Mouse (Mus musculus) stomach, embryonic 14.5 days (tissue): Measurements from ENCODE around the gene Sez6l2. TPM values are rescaled to one million over a fixed set of nuclear protein-coding genes. Genes with fewer than 3 reads are reported as not detected.

Source experiments
- ATAC-seq: fragments of 200-750 bp; cut with Nextera tagmentation; 2 replicates; pipeline ENCODE4 v1.8.0; 2017; ENCODE audit warnings: low read depth, moderate TSS enrichment; ENCODE audit not compliant: insufficient number of reproducible peaks, insufficient read depth, low FRiP score
- H3K27ac ChIP-seq: fragments of 300-500 bp; sonication (generic); 2 replicates; pipeline ENCODE4 v1.5.1; 2014; ENCODE audit warnings: mild to moderate bottlenecking, low read length, moderate library complexity, mixed read lengths
- H3K27me3 ChIP-seq: fragments of 300-500 bp; sonication (generic); 2 replicates; pipeline ENCODE4 v1.6.1; 2014; ENCODE audit warnings: low read length, control low read depth, mixed read lengths; ENCODE audit not compliant: control insufficient read depth, insufficient read depth
- H3K36me3 ChIP-seq: fragments of 300-500 bp; sonication (generic); 2 replicates; pipeline ENCODE4 v1.6.1; 2014; ENCODE audit warnings: mild to moderate bottlenecking, control low read depth, low read length, moderate library complexity, mixed read lengths; ENCODE audit not compliant: control insufficient read depth, insufficient read depth
- H3K4me1 ChIP-seq: fragments of 300-500 bp; sonication (generic); 2 replicates; pipeline ENCODE4 v1.6.1; 2014; ENCODE audit warnings: low read length, control low read depth, mixed read lengths; ENCODE audit not compliant: control insufficient read depth, insufficient read depth
- H3K4me2 ChIP-seq: fragments of 300-500 bp; sonication (generic); replicated peaks from 2 replicates; pipeline ENCODE4 v1.6.1; 2014; ENCODE audit warnings: low read depth, low read length, control low read depth
- H3K4me3 ChIP-seq: fragments of 300-500 bp; sonication (generic); 2 replicates; pipeline ENCODE4 v1.5.1; 2014; ENCODE audit warnings: low read depth, low read length, control low read depth
- H3K9ac ChIP-seq: fragments of 300-500 bp; sonication (generic); replicated peaks from 2 replicates; pipeline ENCODE4 v1.6.1; 2014; ENCODE audit warnings: low read depth, mild to moderate bottlenecking, control low read depth, low read length, moderate library complexity, mixed read lengths
- H3K9me3 ChIP-seq: fragments of 300-500 bp; sonication (generic); 2 replicates; pipeline ENCODE4 v1.6.1; 2016; ENCODE audit warnings: low read depth, low read length, control low read depth; ENCODE audit not compliant: control insufficient read depth
- WGBS: fragments of 180-500 bp; shearing (Covaris S2); extraction: QIAGEN DNeasy Blood & Tissue Kit; methylation state at CpG from one replicate; pipeline ENCODE4 v1.1.7; 2014; 5-methylcytosine and 5-hydroxymethylcytosine counted together
- polyA plus RNA-seq: library from polyadenylated mRNA; unstranded; fragments of >200 nt; fragmentation: Nextera tagmentation; extraction: Ambion mirVana; gene quantifications from 2 replicates; pipeline ENCODE4 v1.2.1, GENCODE M21; 2014

Sez6l2 gene
- polyA plus RNA-seq, 1 experiment from 2014 or later, result 2.9 TPM

- H3K27ac ChIP-seq, result no peak overlapping the region
- 81% methylated on average over 4 of the region's 4 CpGs for WGBS
- no peak for ATAC-seq
- no peak overlapping the region for H3K4me2 ChIP-seq
- H3K4me1 ChIP-seq, result peaks cover 12% of the 10 kb centered on the region
- no peaks in the 10 kb centered on the region for H3K27me3 ChIP-seq
- H3K36me3 ChIP-seq, result no peaks in the 10 kb centered on the region
- no peaks in the 10 kb centered on the region for H3K9me3 ChIP-seq
- H3K9ac ChIP-seq, result no peak overlapping the region
- no peak overlapping the region for H3K4me3 ChIP-seq
Measured at GRCm38 (mm10) chr7:127004122-127004875, 53.9 kb downstream of the Sez6l2 start.

GRCm38 (mm10) chr7:127007313-127008024 lies 57.1 kb downstream of the Sez6l2 start:
- no peak overlapping the region; the same call in 1 of the 2 replicates for H3K27ac ChIP-seq
- ATAC-seq, result no peak
- no peak overlapping the region for H3K4me3 ChIP-seq
- peaks cover 15% of the 10 kb centered on the region for H3K4me1 ChIP-seq
- WGBS, result 84% methylated on average over 6 of the region's 6 CpGs
- no peaks in the 10 kb centered on the region; the same call in 1 of the 2 replicates for H3K36me3 ChIP-seq
- H3K9me3 ChIP-seq, result no peaks in the 10 kb centered on the region
- H3K9ac ChIP-seq, result no peak overlapping the region
- H3K4me2 ChIP-seq, result no peak overlapping the region
- H3K27me3 ChIP-seq, result no peaks in the 10 kb centered on the region

- peak overlapping the region; percentile 91 for H3K27ac ChIP-seq
- H3K27me3 ChIP-seq, result no peaks in the 10 kb centered on the region
- H3K4me2 ChIP-seq, result no peak overlapping the region
- H3K9ac ChIP-seq, result no peak overlapping the region
- WGBS, result 41% methylated on average over 9 of the region's 9 CpGs
- no peak overlapping the region for H3K4me3 ChIP-seq
- peaks cover 15% of the 10 kb centered on the region for H3K4me1 ChIP-seq
- peaks cover 4% of the 10 kb centered on the region; the same call in 1 of the 2 replicates for H3K36me3 ChIP-seq
- H3K9me3 ChIP-seq, result no peaks in the 10 kb centered on the region
- peak; percentile 94 for ATAC-seq
Measured at GRCm38 (mm10) chr7:127008239-127009019, 58.1 kb downstream of the Sez6l2 start.

- Histone ChIP-seq H3K4me3 (no peak overlapping the region), H3K4me1 (peaks cover 21% of the 10 kb centered on the region), H3K27ac (peak overlapping the region; percentile 91), H3K36me3 (peaks cover 4% of the 10 kb centered on the region; the same call in 1 of the 2 replicates), H3K4me2 (no peak overlapping the region), H3K9ac (no peak overlapping the region), H3K27me3 (no peaks in the 10 kb centered on the region), H3K9me3 (no peaks in the 10 kb centered on the region)
- ATAC-seq, result no peak
- 82% methylated on average over 17 of the region's 17 CpGs for WGBS
Measured at GRCm38 (mm10) chr7:127009307-127010085, 59.1 kb downstream of the Sez6l2 start.

- Histone ChIP-seq H3K4me2 (no peak overlapping the region), H3K27ac (no peak overlapping the region), H3K9me3 (no peaks in the 10 kb centered on the region), H3K4me1 (peaks cover 35% of the 10 kb centered on the region), H3K4me3 (no peak overlapping the region), H3K9ac (no peak overlapping the region), H3K27me3 (no peaks in the 10 kb centered on the region), H3K36me3 (peaks cover 12% of the 10 kb centered on the region)
- WGBS, result 92% methylated on average over 2 of the region's 2 CpGs
- no peak for ATAC-seq
Measured at GRCm38 (mm10) chr7:127011051-127011450, 60.7 kb downstream of the Sez6l2 start.

- no peak overlapping the region for H3K4me2 ChIP-seq
- no peak overlapping the region for H3K27ac ChIP-seq
- 67% methylated on average over 2 of the region's 2 CpGs for WGBS
- H3K4me1 ChIP-seq, result peaks cover 37% of the 10 kb centered on the region
- peaks cover 12% of the 10 kb centered on the region for H3K36me3 ChIP-seq
- no peak for ATAC-seq
- H3K9ac ChIP-seq, result no peak overlapping the region
- H3K9me3 ChIP-seq, result no peaks in the 10 kb centered on the region
- H3K4me3 ChIP-seq, result no peak overlapping the region
- H3K27me3 ChIP-seq, result no peaks in the 10 kb centered on the region
Measured at GRCm38 (mm10) chr7:127011717-127012116, 61.4 kb downstream of the Sez6l2 start.

GRCm38 (mm10) chr7:127012374-127012773 lies 62.0 kb downstream of the Sez6l2 start:
- no peaks in the 10 kb centered on the region for H3K27me3 ChIP-seq
- ATAC-seq, result no peak
- 86% methylated on average over 6 of the region's 6 CpGs for WGBS
- no peak overlapping the region for H3K9ac ChIP-seq
- H3K4me1 ChIP-seq, result peaks cover 37% of the 10 kb centered on the region
- H3K4me3 ChIP-seq, result no peak overlapping the region
- H3K27ac ChIP-seq, result no peak overlapping the region
- H3K9me3 ChIP-seq, result no peaks in the 10 kb centered on the region
- H3K36me3 ChIP-seq, result peaks cover 12% of the 10 kb centered on the region
- no peak overlapping the region for H3K4me2 ChIP-seq

GRCm38 (mm10) chr7:127012845-127013244 lies 62.5 kb downstream of the Sez6l2 start:
- H3K27ac ChIP-seq, result no peak overlapping the region
- ATAC-seq, result no peak
- no peak overlapping the region for H3K9ac ChIP-seq
- H3K9me3 ChIP-seq, result no peaks in the 10 kb centered on the region
- no peaks in the 10 kb centered on the region for H3K27me3 ChIP-seq
- no peak overlapping the region for H3K4me2 ChIP-seq
- WGBS, result 94% methylated on average over 10 of the region's 10 CpGs
- H3K4me1 ChIP-seq, result peaks cover 38% of the 10 kb centered on the region
- no peak overlapping the region for H3K4me3 ChIP-seq
- peaks cover 12% of the 10 kb centered on the region for H3K36me3 ChIP-seq
